Mouse (Mus musculus) myocyte (in vitro differentiated cells): Measurements from ENCODE around the gene Mad1l1. TPM values are rescaled to one million over a fixed set of nuclear protein-coding genes. Genes with fewer than 3 reads are reported as not detected.

Experiments
- H3K27me3 ChIP-seq: one replicate; pipeline ENCODE4 v1.6.1; 2011; ENCODE audit not compliant: control insufficient read depth, insufficient read depth, insufficient read length
- H3K36me3 ChIP-seq: one replicate; pipeline ENCODE4 v1.6.1; 2011; ENCODE audit not compliant: control insufficient read depth, insufficient read depth
- H3K4me2 ChIP-seq: one replicate; pipeline ENCODE4 v1.6.1; 2011; ENCODE audit warnings: low read depth, control low read depth
- H3K4me3 ChIP-seq: one replicate; pipeline ENCODE4 v1.5.1; 2011; ENCODE audit warnings: mild to moderate bottlenecking, control low read depth, moderate library complexity
- H3K79me2 ChIP-seq: one replicate; pipeline ENCODE4 v1.6.1; 2011; ENCODE audit not compliant: control insufficient read depth, insufficient read depth
- H3ac ChIP-seq: one replicate; pipeline ENCODE4 v1.6.1; 2011; ENCODE audit not compliant: control insufficient read depth, insufficient read length
- CEBPB ChIP-seq: IDR thresholded peaks from 2 replicates; pipeline ENCODE4 v1.6.1; 2011; ENCODE audit warnings: mild to moderate bottlenecking, moderate library complexity; ENCODE audit not compliant: poor library complexity, insufficient read depth, severe bottlenecking
- E2F4 ChIP-seq: IDR thresholded peaks from one replicate; pipeline ENCODE4 v1.6.1; 2011; ENCODE audit warnings: mild to moderate bottlenecking, control low read depth, moderate library complexity; ENCODE audit not compliant: insufficient read depth
- MAX ChIP-seq: IDR thresholded peaks from one replicate; pipeline ENCODE4 v1.6.1; 2011; ENCODE audit warnings: low read depth, mild to moderate bottlenecking, control low read depth
- MYOD1 ChIP-seq, 3 experiments: IDR thresholded peaks; one replicate each; pipeline ENCODE4 v1.6.1; 2011; ENCODE audit warnings: control low read depth in 2 of 3, low read depth in 2 of 3, mild to moderate bottlenecking in 2 of 3, moderate library complexity in 1 of 3; ENCODE audit not compliant: insufficient read length in 2 of 3, control insufficient read depth in 1 of 3
- MYOG ChIP-seq, 3 experiments: IDR thresholded peaks; one replicate each; pipeline ENCODE4 v1.6.1; 2011; ENCODE audit warnings: control low read depth in 2 of 3, low read depth in 2 of 3, mild to moderate bottlenecking in 2 of 3; ENCODE audit not compliant: insufficient read length in 2 of 3, control insufficient read depth in 1 of 3, insufficient read depth in 1 of 3
- POLR2A ChIP-seq: IDR thresholded peaks from one replicate; pipeline ENCODE4 v1.6.1; 2011; ENCODE audit warnings: low read depth, mild to moderate bottlenecking, control low read depth, moderate library complexity; ENCODE audit not compliant: insufficient read length
- POLR2AphosphoS2 ChIP-seq: IDR thresholded peaks from one replicate; pipeline ENCODE4 v1.6.1; 2011; ENCODE audit warnings: low read depth, control low read depth; ENCODE audit not compliant: insufficient read length
- REST ChIP-seq: IDR thresholded peaks from one replicate; pipeline ENCODE4 v1.6.1; 2011; ENCODE audit warnings: mild to moderate bottlenecking, control low read depth, moderate library complexity; ENCODE audit not compliant: insufficient read depth, insufficient read length
- SRF ChIP-seq: IDR thresholded peaks from one replicate; pipeline ENCODE4 v1.6.1; 2011; ENCODE audit warnings: low read depth; ENCODE audit not compliant: control insufficient read depth, insufficient read length
- TCF12 ChIP-seq: IDR thresholded peaks from one replicate; pipeline ENCODE4 v1.6.1; 2011; ENCODE audit warnings: mild to moderate bottlenecking, control low read depth; ENCODE audit not compliant: poor library complexity, insufficient read depth, severe bottlenecking
- TCF3 ChIP-seq: IDR thresholded peaks from one replicate; pipeline ENCODE4 v1.6.1; 2011; ENCODE audit warnings: low read depth, control low read depth; ENCODE audit not compliant: insufficient read length
- USF1 ChIP-seq: IDR thresholded peaks from one replicate; pipeline ENCODE4 v1.6.1; 2011; ENCODE audit warnings: low read depth, mild to moderate bottlenecking, control low read depth, moderate library complexity
- polyA plus RNA-seq: library from polyadenylated mRNA; unstranded; fragments of >200 nt; fragmentation: generic; extraction: Trizol; gene quantifications from one replicate; pipeline ENCODE4 v1.2.1, GENCODE M21; 2012; ENCODE audit warnings: missing spikeins

Gene Mad1l1
- polyA plus RNA-seq, 1 experiment, result 35.6 TPM

- H3K4me3 ChIP-seq, result no peak overlapping the region
- H3K27me3 ChIP-seq, result no peaks in the 10 kb centered on the region
- H3ac ChIP-seq, result no peak overlapping the region
- peak overlapping the region; percentile 22 for H3K4me2 ChIP-seq
- H3K36me3 ChIP-seq, result no peaks in the 10 kb centered on the region
- TF ChIP-seq MYOG (IDR thresholded peaks at IDR 0.05; ENCODE audit: control insufficient read depth in 1 of 3, insufficient read depth in 1 of 3, insufficient read length in 2 of 3, low read depth in 2 of 3), result peak in 2 of 3 experiments; percentile 2 to 67
- peak; percentile 59 to 87 (median 72) for TF ChIP-seq MYOD1 (IDR thresholded peaks at IDR 0.05; ENCODE audit: control insufficient read depth in 1 of 3, insufficient read length in 2 of 3, low read depth in 2 of 3)
- no peak for TF ChIP-seq E2F4
- no peak for TF ChIP-seq TCF12
- no peaks in the 10 kb centered on the region for H3K79me2 ChIP-seq
Measured at GRCm38 (mm10) chr5:140210417-140211184, 110.8 kb downstream of the Mad1l1 start.

- H3K36me3 ChIP-seq, result no peaks in the 10 kb centered on the region
- no peak overlapping the region for H3K4me3 ChIP-seq
- TF ChIP-seq TCF3 (peak; percentile 13), MYOD1 (IDR thresholded peaks at IDR 0.05; ENCODE audit: control insufficient read depth in 1 of 3, insufficient read length in 2 of 3, low read depth in 2 of 3) (peak in 2 of 3 experiments; percentile 84 to 89), MYOG (IDR thresholded peaks at IDR 0.05; ENCODE audit: control insufficient read depth in 1 of 3, insufficient read depth in 1 of 3, insufficient read length in 2 of 3, low read depth in 2 of 3) (peak; percentile 38 to 90 (median 81)), POLR2A (no peak)
- H3ac ChIP-seq, result no peak overlapping the region
- peak overlapping the region; percentile 55 for H3K4me2 ChIP-seq
- H3K27me3 ChIP-seq, result no peaks in the 10 kb centered on the region
- H3K79me2 ChIP-seq, result no peaks in the 10 kb centered on the region
Measured at GRCm38 (mm10) chr5:140208743-140209409, 112.5 kb downstream of the Mad1l1 start.

GRCm38 (mm10) chr5:140206726-140207703, 114.3 kb downstream of the Mad1l1 start:
- Histone ChIP-seq H3ac (no peak overlapping the region), H3K27me3 (no peaks in the 10 kb centered on the region), H3K4me2 (no peak overlapping the region), H3K79me2 (no peaks in the 10 kb centered on the region), H3K4me3 (no peak overlapping the region), H3K36me3 (no peaks in the 10 kb centered on the region)
- TF ChIP-seq MYOG (IDR thresholded peaks at IDR 0.05; ENCODE audit: control insufficient read depth in 1 of 3, insufficient read depth in 1 of 3, insufficient read length in 2 of 3, low read depth in 2 of 3), result no peak
- peak in 2 of 3 experiments; percentile 88 to 92 for TF ChIP-seq MYOD1 (IDR thresholded peaks at IDR 0.05; ENCODE audit: control insufficient read depth in 1 of 3, insufficient read length in 2 of 3, low read depth in 2 of 3)
- TF ChIP-seq CEBPB, result no peak
- TF ChIP-seq POLR2A, result no peak
- no peak for TF ChIP-seq TCF3
- TF ChIP-seq TCF12, result peak; percentile 14

GRCm38 (mm10) chr5:140205991-140206390, 115.4 kb downstream of the Mad1l1 start:
- H3K4me2 ChIP-seq, result no peak overlapping the region
- no peak overlapping the region for H3K4me3 ChIP-seq
- no peaks in the 10 kb centered on the region for H3K36me3 ChIP-seq
- no peak for TF ChIP-seq E2F4
- peak; percentile 42; the same call in 1 of the 2 replicates for TF ChIP-seq CEBPB
- no peak for TF ChIP-seq REST
- no peak for TF ChIP-seq POLR2AphosphoS2
- H3ac ChIP-seq, result no peak overlapping the region
- H3K79me2 ChIP-seq, result no peaks in the 10 kb centered on the region
- H3K27me3 ChIP-seq, result no peaks in the 10 kb centered on the region

- Histone ChIP-seq H3K27me3 (no peaks in the 10 kb centered on the region), H3K4me2 (no peak overlapping the region)
- TF ChIP-seq POLR2A (no peak), SRF (no peak), TCF3 (no peak), TCF12 (no peak), CEBPB (no peak), MYOG (IDR thresholded peaks at IDR 0.05; ENCODE audit: control insufficient read depth in 1 of 3, insufficient read depth in 1 of 3, insufficient read length in 2 of 3, low read depth in 2 of 3) (no peak), REST (no peak), E2F4 (no peak), MYOD1 (IDR thresholded peaks at IDR 0.05; ENCODE audit: control insufficient read depth in 1 of 3, insufficient read length in 2 of 3, low read depth in 2 of 3) (no peak), USF1 (no peak), POLR2AphosphoS2 (no peak), MAX (no peak)
Measured at GRCm38 (mm10) chr5:140204465-140204864, 116.9 kb downstream of the Mad1l1 start.

More at GRCm38 (mm10) chr5:140204465-140204864, 116.9 kb downstream of the Mad1l1 start:
- H3K36me3 ChIP-seq, result no peaks in the 10 kb centered on the region
- H3ac ChIP-seq, result no peak overlapping the region
- no peak overlapping the region for H3K4me3 ChIP-seq
- H3K79me2 ChIP-seq, result no peaks in the 10 kb centered on the region
